Mouse (Mus musculus) kidney, postnatal 25 days (tissue): Measurements from ENCODE around the gene Leo1.
"Not testable (repeated sequence)": the region's sequence is repeated elsewhere in the genome, so short reads cannot be mapped to it uniquely, and the experiment has no call there.

Experiments used
- DNase-seq, 2 experiments: peaks; one replicate each; pipeline ENCODE4 v3.0.0; 2021; ENCODE audit warnings: mixed read lengths in 2 of 2

Gene Leo1

DNA sequence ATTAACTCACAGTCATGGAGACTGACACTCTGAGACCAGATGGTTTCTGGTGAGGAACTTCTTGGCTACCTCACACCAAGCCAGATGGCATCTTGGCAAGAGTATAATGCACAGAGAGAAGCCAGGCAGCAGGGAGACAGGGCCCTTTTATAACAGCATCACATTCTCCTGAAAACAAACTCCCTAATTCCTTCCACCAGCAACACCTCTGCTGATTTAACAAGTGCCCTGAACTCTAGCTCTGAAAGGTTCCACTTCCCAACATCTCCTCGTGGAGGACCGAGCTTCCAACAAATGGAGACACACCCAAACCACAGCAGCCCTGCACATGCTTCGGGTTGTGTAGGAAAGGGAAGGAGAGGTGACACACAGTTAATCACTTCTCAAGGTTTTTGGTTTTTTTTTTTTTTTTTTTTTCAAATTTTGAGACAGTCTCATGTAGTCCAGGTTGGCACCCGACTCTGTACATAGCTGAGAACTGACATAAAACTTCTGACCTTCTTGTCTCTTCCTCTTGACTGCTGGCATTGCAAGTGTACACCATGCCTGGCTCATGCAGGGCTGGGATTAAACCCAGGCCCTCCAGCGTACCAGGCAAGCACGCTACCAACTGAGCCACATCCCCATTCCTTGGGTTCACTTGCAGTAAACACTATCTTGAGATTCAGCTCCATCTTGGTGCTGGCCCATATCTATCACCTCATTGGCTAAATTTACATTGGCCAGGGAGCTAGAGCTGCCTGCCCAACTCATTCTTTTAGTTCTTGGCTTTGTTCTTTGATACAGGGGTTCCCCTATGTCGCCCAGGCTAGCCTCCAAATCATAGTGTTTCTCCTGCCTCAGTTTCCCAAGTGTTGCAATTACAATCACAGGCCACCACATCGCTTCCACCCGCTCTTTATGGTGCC, 13.7 kb upstream of the Leo1 start:
- DNase-seq, result no peak

- DNase-seq, result no peak
Observed at GRCm38 (mm10) chr9:75428274-75428600, 13.1 kb upstream of the Leo1 start.

DNA sequence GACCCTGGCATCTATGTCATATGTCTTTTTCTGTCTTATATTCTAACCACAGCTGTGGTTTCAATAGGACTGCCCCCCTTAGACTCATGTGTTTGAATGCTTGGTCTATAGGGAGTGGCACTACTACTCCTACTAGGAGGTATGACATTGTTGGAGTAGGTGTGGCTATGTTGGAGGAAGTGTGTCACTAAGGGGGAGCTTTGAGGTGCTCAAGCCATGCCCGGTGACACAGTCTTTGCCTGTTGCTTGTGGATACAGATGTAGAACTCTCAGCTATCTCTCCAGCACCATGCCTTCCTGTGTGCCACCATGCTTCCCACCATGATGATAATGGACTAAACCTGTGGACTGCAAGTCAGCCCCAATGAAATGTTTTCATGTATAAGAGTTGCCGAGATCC, 12.3 kb upstream of the Leo1 start:
- DNase-seq, result no peak

DNA sequence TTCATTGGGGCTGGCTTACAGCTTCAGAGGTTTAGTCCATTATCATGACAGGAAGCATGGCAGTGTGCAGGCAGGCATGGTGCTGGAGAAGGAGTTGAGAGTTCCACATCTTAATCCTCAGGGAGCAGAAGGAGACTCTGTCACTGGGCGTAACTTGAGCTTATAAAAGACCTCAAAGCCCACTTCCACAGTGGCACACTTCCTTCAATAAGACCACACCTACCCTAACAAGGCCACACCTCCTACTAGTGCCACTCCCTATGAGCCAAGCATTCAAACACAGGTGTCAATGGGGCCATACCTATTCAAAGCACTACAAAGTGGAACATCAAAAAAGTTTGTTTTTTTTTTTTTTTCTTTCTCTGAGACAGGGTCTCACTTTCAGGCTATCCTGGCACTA, 11.7 kb upstream of the Leo1 start:
- DNase-seq, result no peak

DNA sequence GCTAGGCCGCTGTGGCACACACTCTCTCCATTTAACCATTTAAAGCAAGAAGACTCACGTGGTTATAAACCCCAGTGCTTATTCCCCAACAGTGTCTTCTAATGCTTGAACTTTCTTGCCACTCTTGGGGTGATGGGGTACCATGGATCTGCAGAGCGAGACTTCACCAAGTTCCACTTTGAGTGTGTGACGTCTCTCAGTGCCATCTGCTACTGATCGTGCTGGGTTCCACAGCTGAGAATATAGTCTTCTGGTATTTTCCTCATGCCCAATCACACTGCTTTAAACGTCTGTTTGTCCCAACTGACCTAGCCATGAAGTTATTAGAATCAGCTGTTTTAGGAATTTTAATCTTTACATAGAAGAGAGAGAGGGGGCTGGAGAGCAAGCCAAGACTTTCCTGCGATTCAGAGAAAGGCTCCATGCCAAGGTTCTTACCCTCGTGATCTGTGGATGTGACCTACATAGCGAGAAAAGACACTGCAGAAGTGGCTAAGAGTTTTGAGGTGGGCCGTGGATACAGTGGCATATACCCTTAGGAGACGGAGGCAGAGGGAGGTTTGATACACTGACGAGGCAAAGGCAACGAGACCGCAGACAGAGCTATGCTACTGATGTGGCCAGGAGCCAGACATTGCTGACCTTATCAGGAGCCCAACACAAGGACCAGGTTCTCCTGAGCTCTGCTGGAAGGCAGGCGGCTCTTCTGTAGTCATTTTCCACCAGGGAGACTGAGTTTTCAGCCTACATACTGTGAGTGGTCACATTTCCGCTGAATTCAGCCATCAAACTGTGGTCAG, 10.3 kb upstream of the Leo1 start:
- DNase-seq, result no peak

DNA sequence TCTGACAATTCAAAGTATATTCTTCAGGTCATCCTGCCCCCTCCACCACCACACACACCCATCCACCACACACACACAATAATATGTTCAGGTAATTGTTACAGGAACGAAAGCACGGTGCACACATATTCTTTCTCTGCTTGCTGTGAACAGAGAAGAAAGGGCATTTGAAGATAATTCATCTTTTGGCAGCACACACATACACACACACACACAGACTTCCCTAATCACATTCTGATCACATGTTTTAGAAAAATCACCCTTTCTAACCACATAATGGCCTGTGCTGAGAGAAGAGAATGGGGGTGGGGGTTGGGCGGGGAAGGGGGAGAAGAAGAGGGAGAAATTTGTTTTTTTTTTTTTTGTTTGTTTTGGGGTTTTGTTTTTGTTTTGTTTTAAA, 8.6 kb upstream of the Leo1 start:
- DNase-seq, result no peak

GRCm38 (mm10) chr9:75434172-75434793, 7.0 kb upstream of the Leo1 start:
- peak; percentile 68 to 73 for DNase-seq

- DNase-seq, result no peak
Observed at GRCm38 (mm10) chr9:75434872-75435271, 6.5 kb upstream of the Leo1 start.

DNA sequence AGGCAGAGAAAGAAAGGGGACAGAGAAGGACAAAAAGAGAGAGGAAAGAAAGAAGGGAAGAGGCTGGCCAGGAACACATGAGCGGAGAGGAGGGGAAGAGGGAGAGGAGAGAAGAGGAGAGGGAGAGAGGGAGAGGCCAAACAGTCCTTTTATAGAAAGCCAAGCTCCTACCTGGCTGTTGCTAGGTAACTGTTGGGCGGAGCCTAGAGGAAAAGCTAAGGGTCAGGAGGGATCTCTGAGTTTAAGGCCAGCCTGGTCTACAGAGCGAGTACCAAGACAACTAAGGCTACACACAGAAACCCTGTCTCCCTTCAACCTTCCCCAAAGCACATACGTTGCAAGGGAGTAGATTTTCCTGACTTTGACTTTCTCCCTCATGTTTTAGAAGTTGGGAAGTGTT, 6.0 kb upstream of the Leo1 start:
- DNase-seq, result no peak

DNA sequence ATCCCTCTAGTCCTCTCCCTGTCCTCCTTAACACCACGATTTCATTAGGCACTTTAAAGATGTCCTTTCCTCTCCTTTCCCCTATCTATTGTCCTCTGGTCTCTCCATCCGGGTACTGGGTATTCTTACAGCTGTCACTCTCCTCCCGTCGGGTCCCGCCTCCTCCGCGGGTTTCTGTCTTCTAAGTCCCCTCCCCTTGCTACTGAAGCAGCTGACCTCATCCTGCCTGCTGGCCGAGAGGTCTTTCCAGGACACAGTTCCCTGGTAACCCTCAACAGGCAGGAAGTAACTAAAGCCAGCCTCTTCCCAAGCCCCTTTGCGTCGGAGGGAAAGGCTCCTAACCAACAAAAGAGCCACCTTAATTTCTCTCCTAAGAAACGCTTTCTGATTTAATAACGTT, 5.4 kb upstream of the Leo1 start:
- DNase-seq, result peak; percentile 85 to 94

DNA sequence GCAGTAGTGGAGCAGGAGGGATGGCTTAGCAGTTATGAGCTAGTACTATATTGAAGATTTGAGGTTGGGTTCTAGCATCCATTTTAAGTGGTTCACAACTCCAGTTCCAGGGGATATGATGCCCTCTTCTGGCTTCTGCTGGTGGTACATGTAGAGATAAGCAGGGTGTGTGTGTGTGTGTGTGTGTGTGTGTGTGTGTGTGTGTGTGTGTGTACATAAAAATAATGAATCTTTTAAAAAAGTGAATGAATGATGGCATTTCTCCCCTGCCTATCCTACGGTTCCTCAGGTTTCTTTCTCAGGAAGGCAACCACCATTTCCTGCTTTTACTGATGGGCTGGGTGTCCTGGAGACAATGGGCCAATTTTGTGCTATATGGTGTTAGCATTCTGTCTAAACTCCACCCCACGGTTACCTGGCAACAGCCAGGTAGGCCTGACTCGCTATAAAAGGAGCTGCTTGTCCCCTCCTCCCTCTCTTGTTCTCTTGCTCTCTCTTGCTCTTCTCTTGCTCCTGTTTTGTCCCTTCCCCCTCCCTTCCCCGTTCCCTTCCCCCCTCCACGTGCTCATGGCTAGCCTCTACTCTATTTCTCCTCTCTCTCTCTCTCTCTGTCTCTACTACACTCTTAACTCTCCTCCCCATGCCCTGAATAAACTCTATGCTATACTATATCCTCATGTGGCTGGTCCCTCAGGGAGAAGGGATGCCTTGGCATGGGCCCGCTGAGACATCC, 3.5 kb upstream of the Leo1 start:
- DNase-seq, result peak in 1 of 2 experiments; percentile 73

- DNase-seq, result no peak
Observed at GRCm38 (mm10) chr9:75441691-75442131, 387 bp downstream of the Leo1 start.

DNA sequence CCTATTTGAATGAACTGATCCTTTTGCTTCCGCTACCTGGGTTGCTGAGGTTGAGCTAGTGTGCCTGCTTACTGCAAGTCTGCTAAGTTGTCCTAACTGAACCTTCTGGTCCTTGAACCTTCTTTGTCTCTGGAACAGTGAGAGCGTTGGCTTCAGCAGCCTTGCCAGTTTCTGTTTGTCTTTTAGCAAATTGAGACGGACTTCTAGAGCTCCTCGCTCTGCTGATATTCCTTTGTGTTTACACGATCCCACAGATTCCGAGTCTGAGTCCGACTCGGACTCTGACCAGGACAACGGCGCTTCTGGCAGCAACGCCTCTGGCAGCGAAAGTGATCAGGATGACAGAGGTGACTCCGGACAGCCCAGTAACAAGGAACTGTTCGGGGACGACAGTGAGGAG, 3.7 kb downstream of the Leo1 start:
- DNase-seq, result no peak

DNA sequence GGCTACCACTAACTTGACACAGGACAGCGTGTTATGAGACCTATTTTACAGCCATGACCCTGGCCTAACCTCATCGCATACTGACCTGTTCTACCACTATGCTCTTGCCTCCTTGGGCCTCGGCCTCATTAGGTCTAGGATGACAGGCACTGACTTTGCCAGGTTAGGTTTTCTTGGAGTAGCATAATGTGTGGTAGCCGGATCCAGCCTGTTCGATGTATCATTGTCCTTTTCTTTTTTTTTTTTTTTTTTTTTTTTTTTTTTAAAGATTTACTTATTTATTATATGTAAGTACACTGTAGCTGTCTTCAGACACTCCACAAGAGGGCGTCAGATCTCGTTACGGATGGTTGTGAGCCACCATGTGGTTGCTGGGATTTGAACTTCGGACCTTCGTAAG, 5.2 kb downstream of the Leo1 start:
- not testable (repeated sequence) for DNase-seq

- no peak for DNase-seq
Observed at GRCm38 (mm10) chr9:75448021-75448420, 6.7 kb downstream of the Leo1 start.

GRCm38 (mm10) chr9:75453994-75454393, 12.7 kb downstream of the Leo1 start:
- DNase-seq, result no peak

DNA sequence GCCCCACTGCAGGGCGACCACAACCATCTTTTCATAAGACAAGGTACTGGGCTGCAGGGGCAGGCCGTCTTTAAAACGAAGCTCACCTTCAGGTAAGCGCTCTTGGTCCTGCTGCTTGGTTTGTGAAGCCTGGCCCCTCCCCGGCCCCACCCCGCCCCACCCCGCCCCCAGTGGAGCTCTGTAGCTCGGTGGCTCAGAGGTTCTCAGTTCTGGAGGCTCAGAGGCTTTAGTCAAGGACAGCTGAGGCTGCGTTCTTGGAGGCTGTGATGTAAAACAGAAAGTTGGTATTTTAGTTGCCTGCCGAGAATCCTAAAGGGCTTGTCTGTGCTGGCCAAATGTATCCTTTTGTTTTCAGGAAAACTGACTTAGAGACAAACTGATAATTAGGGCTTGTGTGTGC, 14.4 kb downstream of the Leo1 start:
- no peak for DNase-seq

GRCm38 (mm10) chr9:75463050-75463660, 21.8 kb downstream of the Leo1 start:
- DNase-seq, result no peak

- no peak for DNase-seq
Observed at GRCm38 (mm10) chr9:75465856-75466255, 24.5 kb downstream of the Leo1 start.

DNA sequence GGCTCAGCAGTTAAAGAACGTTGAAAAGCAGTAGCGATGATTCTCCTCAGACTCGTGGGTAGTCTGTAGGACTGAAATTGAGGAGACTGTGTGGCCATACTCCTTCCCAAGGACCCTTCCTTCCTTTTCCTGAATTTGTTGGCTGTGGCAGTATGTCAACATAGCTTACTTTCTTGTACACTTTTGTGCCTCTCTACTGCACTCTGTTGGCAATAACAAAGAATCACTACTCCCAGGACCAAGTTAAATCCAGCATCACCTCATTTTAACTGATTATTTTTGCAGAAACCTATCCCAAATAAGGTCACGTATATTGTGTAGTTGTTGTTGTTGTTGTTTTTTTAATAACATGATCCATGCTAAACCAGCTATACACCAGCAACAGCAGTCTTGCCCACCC, 25.3 kb downstream of the Leo1 start:
- DNase-seq, result no peak

GRCm38 (mm10) chr9:75467581-75467980, 26.3 kb downstream of the Leo1 start:
- no peak for DNase-seq

DNA sequence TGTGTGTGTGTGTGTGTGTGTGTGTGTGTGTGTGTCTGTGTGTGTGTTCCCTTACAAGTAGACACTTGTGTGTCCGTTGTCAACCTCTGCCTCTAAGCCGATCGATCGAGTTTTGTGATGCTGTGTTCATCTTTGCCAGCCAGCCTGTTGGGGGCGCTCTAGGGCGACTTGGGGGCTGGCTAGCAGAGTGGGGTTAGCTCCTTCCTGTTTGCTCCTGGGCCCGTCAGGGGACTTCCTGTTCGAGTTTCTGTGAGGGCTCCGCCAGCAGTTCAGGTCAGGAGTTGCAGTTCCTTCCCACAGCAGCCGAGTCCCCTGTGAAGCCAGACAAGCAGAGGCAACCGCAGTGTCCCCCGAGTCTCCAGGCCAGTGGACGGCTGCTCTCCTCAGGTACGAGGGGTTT, 27.0 kb downstream of the Leo1 start:
- DNase-seq, result no peak

- no peak for DNase-seq
Observed at GRCm38 (mm10) chr9:75477212-75477611, 35.9 kb downstream of the Leo1 start.
